Mouse (Mus musculus) layer of hippocampus, adult 9-10 months (tissue): ENCODE measurements around the gene Fndc3b.

Experiments
- DNase-seq: peaks from one replicate; pipeline ENCODE4 v3.0.0; 2022; ENCODE audit warnings: low spot score

Gene Fndc3b

GRCm38 (mm10) chr3:27592728-27593484 is 118.2 kb downstream of the Fndc3b start:
- DNase-seq = no peak

DNA sequence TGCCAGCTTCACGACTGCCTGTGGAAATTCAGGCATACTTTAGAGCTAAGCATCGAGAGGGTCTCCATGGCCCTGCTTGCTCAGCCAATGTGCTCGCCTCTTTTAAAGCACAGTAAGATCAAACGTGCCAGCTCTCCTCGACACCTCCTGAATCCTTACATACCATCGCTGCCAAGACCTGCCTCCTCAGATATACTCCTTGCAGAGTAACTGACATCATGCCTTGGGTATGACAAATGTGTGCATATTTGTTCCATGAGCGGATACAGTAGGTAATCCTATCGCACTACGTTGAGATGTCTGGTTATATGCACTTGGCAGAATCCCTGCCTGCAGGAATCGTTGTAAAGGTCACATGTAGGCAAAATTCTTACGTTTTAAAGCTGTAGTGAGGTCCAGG is 120.3 kb downstream of the Fndc3b start:
- DNase-seq = no peak

GRCm38 (mm10) chr3:27589305-27589704 is 121.8 kb downstream of the Fndc3b start:
- DNase-seq = no peak

DNA sequence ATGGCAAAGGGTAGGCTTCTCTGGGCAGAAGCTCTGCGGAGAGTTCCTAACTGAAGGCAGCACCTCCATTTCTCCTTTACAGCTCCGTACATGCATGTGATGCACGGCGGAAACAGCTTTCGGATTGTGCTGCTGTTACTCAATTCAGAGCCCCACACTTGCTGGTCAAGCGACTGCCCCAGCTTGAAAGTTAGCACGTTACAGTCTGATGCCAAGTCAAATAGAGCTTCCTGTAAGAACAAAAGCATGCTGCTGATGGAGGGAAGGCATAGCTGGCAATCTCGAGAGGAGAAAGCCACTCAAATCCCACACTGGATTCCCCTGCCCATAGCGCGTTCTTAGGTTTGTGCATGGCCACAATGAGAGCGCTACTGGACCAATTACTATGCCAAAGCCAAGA is 122.5 kb downstream of the Fndc3b start:
- DNase-seq = no peak

DNA sequence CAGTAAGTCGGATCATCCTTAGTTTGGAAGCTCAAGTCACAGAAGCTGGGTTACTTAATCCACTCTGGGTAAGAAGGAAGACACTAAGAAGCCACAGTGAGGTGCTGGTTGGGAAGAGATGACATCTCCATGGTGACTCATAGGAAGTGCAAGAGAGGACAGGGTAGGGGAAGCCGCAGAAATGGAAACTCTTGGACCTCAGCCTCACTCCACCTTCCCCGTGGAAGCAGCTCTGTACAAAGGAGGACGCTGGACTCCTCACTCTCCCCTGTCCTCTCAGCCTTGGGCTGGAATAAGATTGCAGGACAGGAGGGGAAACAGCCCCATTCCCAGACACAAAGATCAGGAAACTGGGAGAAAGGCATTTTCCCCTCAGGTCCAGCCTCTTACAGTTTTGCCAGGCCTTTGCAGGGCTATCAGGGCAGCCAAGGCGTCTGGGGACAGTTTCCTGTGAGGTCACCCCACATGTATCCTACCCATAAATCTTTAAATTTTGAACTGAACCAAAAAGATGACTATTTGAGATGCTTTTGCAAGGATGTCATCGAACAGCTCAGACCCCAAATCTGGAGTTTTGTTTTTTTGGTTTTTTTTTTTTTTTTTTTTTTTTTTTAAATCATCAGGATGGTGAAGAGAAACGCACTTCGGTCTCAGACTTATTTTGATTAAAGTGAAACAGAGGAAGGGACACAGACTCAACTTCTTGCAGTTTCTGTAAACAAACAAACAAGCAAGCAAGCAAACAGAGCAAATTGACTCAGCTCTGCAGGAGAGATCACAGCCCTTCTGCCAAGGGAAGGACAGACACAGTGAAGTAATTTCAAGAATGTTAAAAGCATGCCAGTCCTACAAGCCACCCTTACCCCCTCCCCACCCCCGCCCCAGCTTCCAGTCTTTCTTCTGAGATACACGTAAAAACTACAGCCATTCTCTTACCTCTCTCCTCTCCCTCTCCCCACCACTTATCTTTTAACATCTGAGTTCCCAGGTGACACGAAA is 126.2 kb downstream of the Fndc3b start:
- DNase-seq = no peak

- no peak for DNase-seq
Measured at GRCm38 (mm10) chr3:27581931-27582840, 128.9 kb downstream of the Fndc3b start.

GRCm38 (mm10) chr3:27580956-27581355 is 130.2 kb downstream of the Fndc3b start:
- DNase-seq = no peak

DNA sequence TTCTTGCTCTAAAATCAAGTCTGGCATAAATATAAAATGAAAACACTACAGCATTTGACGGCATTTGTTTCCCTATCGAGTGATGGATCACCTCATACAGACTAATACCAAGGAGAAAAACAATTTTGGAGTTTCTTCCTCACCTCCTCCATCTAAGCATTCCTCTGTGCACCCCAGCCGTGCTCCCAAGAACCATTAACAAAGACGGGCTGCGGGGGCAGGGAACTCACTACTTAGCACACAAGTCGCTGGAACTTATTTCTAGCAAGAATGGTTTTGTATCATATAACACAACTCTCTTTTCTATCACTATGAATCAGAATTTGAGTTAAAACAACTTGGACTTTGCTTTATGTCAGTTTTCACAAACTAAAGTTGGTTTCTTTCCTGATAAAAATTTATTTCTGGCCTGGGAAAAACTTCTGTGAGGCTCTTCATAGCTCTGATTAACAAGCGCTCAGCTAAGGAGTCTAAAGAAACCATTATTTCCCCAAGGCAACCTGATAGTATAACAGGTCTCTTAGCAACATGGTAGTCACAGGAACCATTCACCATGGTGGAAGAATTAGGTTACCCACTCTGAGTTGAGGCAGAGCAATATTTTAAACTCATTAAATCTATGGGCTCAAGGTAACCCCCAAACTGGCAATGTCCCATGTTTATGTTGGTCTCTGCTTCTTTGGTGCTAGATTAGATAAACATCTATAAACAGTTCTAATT is 131.1 kb downstream of the Fndc3b start:
- DNase-seq = no peak

- DNase-seq = no peak
Measured at GRCm38 (mm10) chr3:27579229-27579628, 131.9 kb downstream of the Fndc3b start.

DNA sequence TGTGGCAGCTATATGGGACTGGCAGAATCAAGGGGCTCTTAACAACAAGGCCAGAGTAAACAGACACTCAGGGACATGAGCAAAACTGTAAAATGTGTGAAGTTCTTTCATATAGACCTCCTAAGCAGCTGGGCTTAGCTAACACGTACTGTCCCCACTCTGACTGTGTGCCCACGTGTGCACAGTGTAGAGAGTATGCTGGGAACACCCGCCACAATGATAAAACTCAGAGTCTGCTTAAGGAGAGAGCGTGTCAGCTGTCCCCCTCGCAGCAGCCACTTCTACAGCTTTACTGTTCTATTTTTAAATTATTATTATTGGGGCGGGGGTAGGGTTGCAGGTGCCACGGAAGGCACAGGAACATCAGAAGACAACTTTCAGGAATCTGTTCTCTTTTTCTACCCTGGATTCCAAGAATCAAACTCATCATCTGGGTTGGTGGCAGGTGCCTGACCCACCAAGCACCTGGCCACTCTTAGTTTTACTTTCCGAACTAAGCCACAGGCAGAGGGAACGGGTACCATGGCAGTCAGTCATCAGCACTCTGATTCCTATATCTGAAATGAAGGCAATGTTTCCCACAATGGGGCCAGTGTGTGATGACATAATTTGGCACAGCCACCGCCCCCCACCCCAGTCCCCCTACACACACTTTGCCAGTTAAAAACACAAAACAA is 133.6 kb downstream of the Fndc3b start:
- no peak for DNase-seq

GRCm38 (mm10) chr3:27574241-27574640 is 136.9 kb downstream of the Fndc3b start:
- no peak for DNase-seq

DNA sequence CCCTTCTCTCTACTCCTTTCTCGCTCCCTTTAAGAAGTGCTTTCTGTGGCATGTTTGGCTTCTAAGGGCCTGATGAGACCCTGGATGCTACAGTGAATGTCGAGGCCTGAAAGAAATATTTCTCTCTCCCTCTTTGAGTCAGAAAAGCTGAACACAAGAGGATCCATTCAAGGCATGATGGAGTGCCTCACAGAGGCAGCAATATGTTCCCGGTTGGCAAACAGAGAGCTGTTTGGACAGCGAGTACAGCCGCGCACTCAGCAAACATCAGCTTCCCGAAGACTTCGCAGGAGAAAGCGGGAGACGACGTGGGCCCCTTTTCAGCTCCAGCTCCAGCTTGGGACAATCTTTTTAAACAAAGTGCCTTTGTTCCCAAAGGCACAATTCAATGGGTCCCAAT is 137.6 kb downstream of the Fndc3b start:
- no peak for DNase-seq

DNA sequence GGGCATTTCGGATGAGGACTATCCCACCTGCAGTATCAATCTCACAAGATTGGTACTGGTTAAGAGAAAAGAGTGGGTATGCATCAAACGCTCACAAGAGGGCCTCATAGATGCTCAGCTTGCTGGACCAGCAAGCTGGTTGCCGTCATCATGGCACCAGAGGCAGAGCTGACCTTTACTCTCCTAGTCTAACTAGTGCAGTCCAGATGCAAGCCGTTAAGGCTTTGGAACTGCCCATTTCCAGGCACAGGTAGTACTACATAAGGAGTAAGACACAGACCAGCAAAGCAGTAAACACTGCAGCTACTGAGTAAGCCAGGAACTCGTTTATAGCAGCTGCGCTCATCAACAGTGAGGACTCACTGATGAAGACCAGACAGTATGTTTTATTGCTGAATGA is 138.8 kb downstream of the Fndc3b start:
- DNase-seq = no peak

DNA sequence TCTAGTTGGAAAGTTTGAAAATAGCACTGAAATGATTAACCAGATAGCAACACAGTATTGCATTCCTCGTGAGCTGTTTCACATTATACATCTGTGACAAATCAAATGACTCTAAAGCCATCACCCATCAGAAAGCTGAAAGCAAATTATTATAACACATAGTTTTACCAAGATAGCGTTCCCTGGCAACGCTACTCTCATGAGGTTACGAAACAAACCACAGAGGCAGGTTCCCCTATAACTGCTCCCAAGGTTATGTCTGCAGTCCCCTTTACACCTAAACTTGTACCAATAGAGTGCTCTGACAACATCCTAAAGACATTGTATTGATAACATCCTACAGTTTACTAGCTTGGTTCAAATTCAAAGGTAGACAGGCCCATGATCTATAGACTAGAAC is 145.8 kb downstream of the Fndc3b start:
- DNase-seq = no peak

- no peak for DNase-seq
Measured at GRCm38 (mm10) chr3:27563047-27563624, 148.0 kb downstream of the Fndc3b start.

DNA sequence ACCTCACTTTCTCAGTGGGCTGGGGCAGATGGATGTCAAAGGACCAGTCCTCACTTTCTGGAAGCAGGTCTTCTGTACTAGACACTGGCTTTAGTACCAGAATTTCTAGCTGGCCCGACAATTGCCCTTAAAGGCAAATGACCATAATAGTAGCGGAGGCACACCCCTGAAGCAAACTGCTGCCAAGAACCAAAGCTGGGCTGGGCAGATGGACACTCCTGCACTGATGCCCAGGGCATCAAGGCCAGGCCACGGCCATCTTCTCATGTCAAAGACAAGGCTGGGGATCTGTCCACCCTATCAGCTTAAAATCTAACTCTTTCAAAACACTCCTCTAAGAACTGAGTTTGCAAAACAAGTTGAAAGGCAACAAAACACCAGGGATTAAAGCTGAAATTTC is 148.6 kb downstream of the Fndc3b start:
- DNase-seq = no peak

DNA sequence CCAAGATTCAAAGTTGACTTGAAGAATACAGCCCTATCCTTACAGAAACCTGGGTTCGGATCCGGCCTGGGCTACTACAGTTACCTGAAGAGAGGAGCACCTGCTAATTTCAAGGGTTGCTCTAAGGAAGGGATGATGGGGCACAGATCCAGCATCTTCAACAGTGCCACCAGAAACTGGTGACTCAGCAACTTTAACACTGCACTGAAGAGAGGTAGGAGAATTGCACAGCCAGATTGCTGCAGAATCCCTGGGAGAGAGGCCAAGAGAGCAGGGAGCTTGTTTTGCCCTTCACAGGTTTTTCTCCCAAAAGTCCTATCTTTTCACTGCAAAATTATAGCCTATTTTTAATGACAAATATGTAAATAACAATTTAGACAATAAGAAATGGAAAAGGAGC is 149.2 kb downstream of the Fndc3b start:
- DNase-seq = no peak

DNA sequence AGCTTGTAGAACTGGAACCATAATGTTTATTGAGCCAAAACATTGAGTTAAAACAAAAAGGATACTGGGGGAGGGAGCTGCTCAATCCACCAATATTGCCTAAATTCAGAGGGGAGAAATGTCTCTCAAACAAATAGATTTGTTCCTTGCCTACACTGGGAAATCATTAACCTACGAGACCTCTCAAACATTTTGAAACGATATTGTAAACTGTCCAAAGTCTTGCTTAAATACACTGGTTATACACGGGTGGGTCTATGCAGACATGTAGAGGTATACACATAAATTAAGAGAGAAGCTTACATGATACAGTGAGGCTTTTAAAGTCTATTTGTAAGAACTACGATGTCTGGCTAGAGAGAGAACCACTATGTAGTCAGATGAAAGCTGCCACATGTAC is 151.8 kb downstream of the Fndc3b start:
- no peak for DNase-seq

DNA sequence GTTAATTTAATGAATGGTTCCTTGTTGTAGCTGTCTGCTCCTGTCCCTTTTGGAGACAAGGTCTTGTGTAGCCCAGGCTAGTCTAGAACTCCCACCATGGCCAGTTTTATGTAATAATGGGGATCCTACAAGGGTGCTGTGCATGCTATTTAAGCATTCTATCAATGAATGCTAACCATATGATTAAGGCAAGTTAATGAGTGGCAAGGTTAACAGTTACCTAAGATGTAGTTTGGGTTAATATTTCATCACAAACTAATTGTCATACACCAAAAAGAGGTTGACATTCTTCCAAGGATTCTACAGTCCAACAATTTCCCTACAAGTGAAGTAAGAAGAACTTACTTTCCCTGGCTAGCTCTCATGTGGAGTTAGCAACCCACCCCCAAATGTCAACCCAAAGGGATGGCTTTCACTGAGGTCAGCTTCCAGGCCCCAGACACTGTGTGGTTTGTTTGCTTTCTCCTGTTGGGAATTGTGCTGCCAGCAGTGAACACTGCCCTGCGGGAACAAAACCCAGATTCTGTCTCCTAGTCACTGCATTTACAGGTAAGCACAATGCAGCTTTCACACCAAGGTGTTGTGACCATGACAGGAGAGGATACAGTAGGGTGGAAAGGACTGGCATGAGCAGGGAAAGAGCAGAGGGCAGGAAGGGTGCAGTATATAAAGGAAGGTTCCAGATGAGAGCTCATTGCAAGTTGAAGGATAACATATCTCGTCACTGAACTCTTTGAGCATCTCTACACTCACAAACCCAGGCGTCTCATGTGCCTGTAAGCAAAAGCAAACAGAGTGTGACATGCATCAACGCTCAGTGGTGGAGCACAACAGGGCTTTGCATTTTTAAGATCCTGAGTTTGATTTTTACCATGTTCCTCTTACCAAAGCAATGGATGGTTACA is 153.8 kb downstream of the Fndc3b start:
- DNase-seq = no peak
